Mouse (Mus musculus): ENCODE data around the gene B4galnt4.
"Not testable (repeated sequence)": the region's sequence is repeated elsewhere in the genome, so short reads cannot be mapped to it uniquely, and the experiment has no call there.

Gene B4galnt4

DNA sequence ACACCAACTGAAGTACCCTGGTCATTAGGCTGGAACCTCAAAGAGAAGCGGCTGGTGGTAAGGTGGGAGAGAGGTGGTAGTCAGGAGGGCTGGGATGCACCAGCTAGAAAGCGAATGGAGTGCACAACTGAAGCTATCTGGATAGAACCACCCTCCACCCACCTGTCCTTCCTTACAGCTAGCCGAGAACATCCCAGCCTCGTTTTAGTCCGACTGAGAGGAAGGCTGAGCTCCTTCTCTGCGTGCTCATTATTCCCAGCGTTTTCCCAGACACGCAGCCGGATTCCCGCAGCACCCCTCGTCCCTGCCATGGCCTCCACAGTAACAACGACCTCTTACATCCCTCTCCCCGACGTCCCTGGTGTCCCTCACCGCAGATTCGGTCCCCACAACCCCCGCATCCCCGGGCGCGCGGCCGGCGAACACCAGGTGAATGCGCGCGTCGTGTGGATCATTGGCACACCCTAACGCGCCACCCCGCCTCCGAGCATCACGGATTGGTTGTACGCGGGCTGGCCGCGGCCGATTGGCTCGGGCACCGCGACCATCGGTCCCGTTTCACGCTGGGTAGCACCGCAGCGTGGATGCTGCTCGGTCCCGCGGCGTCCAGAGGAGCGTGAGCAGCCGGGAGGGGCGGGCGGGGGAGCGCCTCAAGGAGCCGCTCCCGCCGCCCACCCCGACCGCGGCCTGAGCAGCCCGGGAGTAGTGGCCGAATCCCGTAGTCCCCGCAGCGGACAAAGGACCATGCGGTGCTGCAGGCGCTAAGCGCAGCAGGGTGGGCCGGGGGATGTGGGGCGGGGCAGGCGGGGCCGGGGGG lies at the start of gene B4galnt4:
TSS of gene B4galnt4 (plus strand) at position 679 of the 817 bp plus-strand sequence.
- no peak for DNase-seq

DNA sequence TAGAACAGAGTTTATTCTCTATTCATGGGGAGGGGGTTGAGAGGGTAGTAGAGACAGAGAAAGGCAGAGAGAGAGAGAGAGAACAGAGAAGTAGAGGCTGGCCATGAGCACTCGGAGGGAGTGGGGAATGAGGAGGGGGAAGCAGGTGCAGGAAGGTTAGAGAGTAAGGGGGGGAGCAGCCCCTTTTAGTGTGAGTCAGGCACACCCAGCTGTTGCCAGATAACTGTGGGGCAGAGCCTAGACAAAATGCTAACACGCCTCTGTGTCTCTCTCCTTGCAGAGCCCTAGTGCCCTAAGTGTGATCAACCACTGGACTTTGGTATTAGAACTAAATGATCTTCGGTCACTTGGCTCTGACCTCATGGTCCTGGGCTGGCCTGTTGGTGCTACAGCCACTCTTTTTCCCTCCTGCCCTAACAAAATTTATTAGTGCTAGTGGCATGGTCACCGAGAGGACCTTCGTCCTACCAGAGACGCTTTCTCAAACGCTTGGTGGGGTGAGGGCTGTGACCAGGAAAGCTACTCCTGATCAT lies 49.6 kb upstream of the B4galnt4 start:
- no peak for DNase-seq

DNA sequence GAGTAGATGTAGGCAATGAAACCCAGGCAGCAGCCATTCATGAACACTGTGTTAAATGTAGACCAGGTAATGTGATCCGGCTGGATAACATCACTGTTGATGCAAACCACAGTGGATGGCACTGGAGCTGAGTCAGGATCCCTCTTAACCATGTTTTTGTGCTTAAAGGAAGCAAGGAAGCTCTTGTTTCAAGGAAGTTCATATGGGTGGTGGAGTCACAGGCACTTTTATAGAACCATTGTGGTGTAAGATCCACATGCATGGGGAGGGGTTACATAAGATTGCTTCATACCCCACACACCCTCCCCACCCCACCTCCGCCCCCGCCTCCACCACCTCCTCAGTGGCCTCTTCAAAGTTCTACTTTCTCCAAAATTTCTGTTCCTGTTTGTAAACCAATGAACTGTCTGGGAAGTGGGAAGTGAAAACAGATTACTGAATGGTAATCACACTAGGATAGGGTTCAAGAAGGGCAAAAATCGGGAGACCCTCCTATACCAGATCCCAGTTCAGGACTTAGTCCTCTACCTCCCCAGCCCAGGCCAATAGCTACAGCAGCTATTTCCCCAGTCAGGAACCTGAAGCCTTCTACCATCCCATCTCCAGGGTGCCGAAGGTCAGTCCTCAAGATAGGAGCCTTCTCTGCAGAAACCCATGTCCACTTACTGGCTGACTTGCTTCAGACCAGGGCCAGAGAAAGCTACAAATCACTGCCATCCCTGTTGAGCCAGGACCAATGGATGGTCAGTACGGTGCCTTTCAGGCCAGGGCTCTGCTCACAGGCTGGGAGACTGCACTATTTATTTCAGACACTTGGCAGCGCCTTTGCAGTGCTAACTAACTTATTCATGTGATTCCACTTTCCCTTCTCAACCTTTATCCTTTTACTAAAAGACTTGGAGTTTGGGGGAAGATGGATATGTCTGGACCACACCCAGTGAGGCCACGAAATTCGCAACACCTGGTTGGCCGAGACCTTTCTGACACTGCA lies 43.9 kb upstream of the B4galnt4 start:
- DNase-seq: no peak

DNA sequence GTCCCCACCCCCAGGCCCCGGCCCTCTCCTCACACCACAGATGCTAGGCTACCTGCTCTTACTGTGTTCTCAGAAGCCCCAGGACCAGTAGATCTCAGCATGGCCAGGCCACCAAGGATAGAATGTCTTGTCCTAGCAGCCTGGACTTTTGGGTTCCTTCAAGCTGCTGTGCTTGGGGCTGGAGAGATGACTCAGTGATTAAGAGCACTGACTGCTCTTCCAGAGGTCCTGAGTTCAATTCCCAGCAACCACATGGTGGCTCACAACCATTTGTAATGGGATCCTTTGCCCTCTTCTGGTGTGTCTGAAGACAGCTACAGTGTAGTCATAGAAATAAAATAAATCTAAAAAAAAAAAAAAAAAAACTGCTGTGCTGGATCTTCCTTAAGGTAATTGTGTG lies 43.1 kb upstream of the B4galnt4 start, which contains the start of gene Ifitm6:
TSS of gene Ifitm6 (minus strand) at position 101 of the 400 bp plus-strand sequence.
- DNase-seq: not testable (repeated sequence)

DNA sequence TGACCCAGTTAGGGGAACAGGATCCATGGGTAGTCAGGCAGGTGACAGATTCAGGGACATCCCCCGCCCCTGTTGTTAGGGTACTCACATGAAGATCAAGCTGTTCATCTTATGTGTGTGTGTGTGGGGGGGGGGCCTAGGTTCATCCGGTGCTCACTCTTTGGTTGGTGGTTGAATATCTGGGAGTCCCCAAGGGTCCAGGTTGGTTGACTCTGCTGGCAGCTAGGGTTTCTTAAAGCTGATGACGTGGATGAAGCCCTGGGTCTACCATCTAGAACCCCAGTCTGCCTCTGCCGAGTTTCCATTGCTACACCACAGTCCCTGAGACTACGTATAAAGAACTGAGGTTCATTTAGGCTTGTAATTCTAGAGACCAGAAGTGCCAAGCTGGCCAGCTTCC lies 41.9 kb upstream of the B4galnt4 start:
- DNase-seq: no peak

DNA sequence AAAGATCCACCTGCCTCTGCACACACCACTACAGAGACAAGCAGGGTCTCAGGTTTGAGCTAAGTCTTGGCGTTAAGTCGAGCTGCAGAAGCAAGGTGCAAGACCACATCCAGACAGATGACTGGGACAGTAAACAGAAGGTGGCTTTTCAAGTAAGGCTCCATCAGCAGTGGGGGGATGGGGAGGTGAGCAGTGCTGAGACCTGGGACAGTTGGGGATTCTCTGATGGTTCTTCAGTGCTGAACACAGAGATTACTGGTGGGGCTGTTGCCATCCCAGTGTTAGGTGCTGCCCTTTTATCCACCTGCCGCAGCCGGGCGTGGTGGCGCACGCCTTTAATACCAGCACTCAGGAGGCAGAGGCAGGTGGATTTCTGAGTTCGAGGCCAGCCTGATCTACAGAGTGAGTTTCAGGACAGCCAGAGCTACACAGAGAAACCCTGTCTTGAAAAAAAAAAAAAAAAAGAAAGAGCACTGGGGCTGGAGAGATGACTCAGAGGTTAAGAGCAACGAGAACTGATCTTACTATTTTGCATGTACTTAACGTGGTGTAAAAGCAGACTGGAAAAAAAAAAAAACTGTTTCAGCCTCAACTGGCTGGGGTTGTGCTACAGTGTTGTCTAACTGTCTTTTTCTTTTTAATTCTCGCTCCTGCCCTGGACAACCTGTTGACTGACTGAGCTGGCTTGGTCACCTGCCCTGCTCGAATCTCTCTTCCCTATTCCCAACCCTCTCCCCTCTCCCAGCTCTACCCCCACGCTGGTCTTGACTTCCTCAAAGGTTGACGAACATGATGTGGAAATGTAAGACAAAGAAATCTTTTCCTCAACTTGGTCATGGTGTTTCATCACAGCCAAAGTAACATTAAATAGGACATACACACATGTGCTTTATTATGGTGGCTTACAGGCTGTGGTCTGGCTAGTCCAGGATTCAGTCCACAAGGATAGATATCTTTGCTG lies 39.1 kb upstream of the B4galnt4 start:
- DNase-seq: no peak

DNA sequence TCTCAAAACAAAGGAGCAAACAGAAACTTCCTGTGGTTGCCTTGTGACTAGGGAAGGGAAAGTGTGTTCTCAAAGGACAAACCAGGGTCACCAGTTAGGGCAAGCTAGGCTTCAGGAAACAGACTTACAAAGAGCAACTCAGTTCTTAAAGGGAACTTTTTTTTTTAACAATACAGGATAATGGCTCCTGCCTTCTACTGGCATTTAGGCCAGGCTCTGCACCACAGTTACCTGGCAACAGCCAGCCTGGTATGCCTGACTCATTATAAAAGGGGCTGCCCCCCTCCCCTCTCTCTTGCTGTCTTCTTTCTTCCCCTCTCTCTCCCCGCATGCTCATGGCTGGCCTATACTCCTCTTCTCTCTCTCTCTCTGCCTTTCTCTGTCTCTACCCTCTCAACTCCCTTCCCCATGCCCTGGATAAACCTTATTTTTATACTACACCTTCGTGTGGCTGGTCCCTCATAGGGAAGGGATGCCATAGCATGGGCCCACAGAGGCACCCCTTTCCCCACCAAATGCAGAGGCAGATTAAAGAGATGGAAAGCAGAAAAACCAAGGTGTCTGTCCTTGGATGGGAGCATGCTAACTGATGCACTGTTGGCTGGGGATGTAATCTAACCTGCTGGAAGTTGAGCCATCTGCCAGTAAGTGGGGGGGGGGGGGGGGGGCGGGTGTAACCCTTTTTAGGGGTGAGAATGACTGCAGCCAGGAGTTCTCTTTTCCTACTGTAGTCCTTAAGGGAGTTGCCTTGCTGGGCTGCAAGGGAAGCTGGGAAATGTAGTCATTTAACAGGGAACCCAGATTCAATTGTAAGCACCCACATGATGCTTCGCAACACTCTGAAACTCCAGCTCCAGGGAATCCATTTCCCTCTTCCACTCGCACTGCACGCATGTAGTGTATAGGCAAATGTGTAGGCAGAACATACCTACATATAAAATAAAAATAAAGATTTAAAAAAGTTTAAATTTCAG lies 35.8 kb upstream of the B4galnt4 start:
- DNase-seq: no peak

DNA sequence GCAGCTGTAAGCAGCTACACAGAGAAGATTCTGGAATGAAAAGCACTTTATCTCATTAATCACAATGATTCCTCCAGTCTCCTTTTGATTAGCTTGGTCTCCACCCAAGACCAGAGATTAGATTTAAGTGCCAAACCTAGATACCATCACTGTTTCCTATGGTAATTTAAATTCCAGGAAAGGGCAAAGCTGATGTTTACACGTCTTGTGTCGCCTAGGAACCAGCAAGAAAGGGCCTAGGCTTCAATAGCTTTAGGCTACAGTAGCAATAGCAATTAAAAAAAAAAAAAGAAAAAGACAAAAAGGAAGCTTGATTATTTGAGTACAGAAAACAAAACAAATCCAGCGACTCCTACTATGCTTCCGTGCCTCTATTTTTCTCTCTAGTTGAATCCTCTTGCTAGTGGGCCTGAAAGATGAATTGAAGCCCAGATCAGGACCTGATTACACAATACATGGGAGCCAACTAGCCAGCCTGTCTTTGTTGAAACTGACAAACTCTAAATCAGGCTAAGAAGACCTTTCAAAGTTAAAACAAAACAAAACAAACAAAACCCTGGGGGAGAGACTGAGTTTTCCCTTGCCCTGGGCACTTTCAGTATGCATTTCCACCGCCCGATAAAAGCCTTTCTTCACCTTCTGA lies 34.7 kb upstream of the B4galnt4 start:
- no peak for DNase-seq

DNA sequence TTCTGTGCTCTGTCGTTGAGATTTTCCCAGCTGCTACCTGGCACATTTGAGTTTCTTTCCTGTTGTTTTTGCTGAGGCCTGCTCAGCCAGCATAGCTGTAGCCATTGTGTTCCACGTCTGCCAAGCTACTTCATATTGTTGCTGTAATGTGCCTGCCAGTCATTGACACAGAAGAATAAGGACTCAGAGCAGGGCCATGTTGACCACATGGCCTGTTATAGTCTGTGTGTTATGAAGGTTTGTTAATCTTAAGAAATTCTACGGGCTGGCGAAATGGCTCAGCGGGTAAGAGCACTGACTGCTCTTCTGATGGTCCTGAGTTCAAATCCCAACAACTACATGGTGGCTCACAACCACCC lies 34.2 kb upstream of the B4galnt4 start:
- DNase-seq: no peak

DNA sequence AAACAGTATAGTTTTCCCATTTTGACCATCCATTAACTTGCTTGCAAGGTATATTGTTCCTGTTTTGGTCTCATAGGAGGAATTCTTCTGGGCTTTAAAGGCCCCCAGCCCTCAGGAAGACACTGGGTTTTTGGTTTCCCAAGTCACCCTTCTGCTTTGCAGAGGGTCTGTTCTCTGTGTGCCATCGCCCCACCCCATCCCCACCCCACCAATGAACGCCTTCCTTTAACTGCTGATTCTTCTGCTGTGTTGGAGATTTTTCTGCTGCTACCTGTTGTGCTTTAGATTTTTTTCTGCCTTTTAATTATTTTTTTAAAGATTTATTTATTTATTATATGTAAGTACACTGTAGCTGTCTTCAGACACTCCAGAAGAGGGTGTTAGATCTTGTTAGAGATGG lies 32.1 kb upstream of the B4galnt4 start, which contains the start of gene Gm17387:
TSS of gene Gm17387 (plus strand) at position 301 of the 400 bp plus-strand sequence.
- DNase-seq: no peak

DNA sequence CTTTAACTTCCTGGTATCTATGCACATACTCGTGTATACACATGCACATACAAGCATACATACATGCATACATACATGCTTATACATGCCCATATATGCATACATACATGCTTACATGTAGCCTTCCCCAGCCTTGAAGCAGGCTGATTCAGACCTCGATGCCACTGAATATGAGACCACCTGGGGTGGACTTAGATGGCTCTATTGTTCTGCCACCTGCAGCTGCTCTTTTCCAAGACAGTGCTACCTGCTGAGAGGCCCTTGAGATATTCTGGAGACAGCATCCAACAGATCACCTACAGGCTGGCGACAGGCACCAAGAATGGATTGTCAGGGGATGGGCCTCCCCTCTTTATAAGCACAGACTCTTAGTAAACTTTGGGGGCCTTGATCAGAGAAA lies 30.5 kb upstream of the B4galnt4 start:
- DNase-seq: no peak

DNA sequence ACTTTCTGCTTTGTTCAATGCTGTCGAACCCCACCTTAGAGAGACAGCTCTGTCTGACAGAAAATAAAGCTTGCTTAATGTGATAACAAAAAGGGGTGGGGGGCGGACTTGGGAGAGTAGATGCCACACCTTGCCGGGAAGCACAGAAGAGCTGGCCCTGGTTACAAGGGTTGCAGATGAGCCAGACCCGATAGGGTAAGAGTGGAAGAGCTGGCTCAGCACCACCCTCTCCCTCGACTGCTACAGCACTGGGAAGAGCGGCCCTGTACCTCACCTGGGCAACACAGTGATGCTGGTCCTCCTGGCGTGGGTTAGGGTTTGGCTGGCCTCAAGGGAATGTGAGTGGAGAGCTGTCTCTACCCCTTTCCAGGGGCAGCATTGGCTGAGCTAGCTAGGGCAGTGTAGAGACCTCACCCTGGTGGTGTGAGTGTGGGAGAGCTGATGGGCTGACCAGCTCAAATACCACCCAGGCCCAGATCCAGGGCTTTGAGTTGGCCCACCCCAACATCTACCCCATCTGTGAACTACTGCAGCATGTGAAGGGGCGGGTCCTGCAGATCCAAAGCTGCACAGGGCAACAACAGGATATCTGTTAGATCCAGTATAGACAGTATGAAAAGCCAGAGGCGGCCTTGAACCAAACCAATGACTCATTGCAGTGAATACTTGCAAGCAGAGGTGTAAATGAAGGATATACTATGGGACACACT lies 28.3 kb upstream of the B4galnt4 start:
- no peak for DNase-seq

DNA sequence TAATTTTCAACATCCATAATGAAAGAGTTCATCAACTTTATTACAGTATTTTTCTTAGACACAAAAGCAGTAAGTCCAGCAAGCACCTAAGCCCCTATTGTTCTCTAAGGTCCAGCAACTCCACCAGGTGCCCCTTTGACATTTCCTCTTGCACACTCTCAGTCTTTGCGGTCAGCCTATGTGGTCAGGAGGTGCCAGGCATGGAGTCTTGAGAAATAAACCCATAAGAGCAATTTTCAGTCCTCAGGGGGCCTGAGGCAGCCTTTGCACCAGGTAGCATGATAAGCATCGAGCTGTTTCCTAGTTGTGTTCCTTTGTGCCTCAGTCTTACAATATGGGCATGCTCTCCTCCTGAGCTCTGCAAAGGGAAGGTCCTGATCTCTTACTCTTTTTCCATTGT lies 24.3 kb upstream of the B4galnt4 start:
- not testable (repeated sequence) for DNase-seq

DNA sequence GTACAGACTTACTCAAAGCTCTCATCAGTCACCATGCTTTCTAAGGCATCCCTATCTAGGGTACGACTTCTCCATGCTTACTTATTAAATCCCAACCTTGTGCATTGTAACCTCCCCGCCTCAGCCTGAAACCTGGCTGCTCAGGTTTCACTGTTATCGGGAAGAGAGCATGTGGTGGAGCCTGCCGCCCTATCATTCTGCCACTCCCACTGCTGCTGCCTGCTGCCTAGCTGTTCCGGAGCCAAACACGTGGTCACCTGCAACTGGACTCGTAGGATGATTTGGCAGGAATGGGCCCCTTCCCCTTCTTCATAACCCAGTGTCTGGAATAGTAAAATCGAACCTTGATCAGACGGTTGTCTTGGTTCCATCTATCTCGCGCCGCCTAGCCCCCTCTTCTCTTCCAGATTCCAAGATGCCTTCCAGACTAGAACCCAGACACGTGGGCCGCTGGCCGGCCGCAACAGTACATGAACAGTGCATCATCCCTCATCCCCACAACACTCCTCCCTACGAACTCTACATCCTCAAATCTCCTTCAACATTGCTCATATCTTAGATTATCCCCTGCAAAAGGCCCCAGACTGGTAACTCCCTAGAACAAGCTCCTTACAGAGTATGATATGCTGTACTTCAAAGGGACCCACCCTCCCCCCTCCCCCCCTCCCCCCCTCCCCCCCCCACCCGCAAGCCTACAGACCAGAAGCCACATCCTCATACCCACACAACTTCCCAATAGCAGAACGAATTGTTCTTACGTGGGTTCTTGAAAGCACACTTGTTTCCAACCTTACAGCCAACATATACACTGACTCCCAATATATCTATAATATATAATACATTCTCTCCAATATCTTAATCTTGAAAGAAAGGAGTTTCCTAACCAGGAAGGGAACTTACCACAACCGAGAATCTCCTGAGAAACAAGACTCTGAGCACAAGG lies 22.5 kb upstream of the B4galnt4 start:
- no peak for DNase-seq

DNA sequence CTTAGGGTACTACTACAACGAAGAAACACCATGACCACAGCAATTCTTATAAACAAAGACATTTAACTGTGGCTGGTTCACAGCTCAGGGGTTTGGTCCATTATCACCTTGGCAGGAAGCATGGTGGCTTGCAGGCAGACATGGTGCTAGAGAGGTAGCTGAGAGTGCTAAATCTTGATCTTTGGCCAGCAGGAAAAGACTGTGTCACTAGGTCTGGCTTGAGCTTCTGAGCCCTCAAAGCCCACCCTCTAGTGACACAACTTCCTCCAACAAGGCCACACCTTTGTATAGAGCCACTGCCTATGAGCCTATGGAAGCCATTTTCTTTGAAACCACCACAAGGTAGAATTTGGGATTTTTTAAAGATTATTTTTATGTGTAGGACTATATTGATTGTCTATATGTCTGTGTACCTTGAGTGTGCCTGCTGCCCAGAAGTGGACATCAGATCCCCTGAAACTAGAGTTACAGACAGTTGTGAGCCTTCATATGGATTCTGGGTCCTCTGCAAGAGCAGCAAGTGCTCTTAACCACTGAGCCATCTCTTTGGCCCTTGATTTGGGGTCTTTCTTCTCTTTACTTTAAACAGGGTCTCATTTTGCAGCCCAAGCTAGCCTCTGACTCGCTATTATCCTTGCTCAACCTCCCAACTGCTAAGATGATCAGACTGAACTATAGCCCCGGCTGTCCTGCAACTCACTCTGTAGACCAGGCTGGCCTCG lies 21.4 kb upstream of the B4galnt4 start:
- no peak for DNase-seq

DNA sequence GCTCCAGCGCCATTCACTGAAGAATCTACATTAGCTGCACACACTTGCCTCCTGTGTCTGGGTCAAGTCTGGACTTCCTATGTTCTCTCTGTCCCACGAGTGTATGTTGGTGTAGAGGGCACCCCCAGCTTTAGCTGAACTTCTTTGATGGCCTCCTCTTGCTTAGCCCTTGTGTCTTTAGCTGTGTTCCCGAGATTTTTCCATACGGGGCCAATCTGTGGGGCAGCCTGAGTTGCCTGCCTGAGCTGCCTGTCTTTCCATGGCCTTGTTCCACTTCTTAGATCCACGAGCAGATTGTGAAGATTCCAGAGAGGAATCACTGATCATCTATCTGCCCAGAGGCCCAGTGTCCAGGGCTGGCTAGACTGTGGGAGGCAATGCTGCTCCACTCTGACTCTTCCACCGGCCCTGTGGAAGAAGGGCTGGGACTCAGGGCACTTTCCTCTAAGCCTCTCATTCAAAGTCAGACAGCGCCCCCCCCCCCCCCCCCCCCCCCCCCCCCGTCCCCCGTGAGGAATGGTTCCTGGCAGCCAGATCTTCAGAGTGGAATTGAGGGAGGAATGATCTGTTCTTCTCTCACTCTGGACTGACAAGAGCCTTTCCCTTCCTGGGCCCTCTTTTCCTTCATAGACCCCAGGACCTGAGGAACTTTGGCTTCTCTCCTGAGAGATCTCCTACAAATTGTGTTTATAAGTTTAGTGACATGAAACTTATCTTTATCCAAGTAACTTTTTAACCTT lies 19.9 kb upstream of the B4galnt4 start:
- no peak for DNase-seq

DNA sequence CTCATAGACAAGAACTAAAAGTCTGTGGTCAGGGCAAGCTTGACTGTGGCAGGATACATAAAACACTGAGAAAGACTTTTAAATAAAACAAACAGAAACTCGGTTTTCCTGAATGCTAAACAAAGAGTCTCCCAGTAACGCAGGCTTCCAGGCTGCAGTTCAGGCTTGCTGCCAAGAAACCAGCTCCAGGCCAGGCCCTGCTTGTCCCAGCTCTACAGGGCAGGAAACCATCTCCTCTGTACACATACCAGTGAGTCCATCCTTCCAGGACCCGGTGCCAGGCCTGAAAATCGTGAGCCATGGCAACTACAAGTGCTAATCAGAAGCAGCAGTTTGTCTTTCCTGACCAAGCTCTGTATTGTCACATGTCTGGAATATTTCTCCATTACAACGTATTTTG lies 19.2 kb upstream of the B4galnt4 start:
- no peak for DNase-seq

Measured in thymus, adult 18-20 months (tissue).